Mouse (Mus musculus) forebrain, embryonic 12.5 days (tissue): ENCODE measurements around the gene Tapt1. TPM values are rescaled to one million over a fixed set of nuclear protein-coding genes. Genes with fewer than 3 reads are reported as not detected.

Experiments
- ATAC-seq: fragments of 200-750 bp; cut with Nextera tagmentation; 2 replicates; pipeline ENCODE4 v1.8.0; 2017; ENCODE audit warnings: moderate TSS enrichment; ENCODE audit not compliant: low FRiP score
- H3K27ac ChIP-seq: fragments of 300-500 bp; sonication (generic); 2 replicates; pipeline ENCODE4 v1.5.1; 2016; ENCODE audit warnings: mild to moderate bottlenecking
- H3K27me3 ChIP-seq: fragments of 300-500 bp; sonication (generic); 2 replicates; pipeline ENCODE4 v1.6.1; 2016; ENCODE audit warnings: mild to moderate bottlenecking
- H3K36me3 ChIP-seq: fragments of 300-500 bp; sonication (generic); replicated peaks from 2 replicates; pipeline ENCODE4 v1.6.1; 2016; ENCODE audit warnings: mild to moderate bottlenecking
- H3K4me1 ChIP-seq: fragments of 300-500 bp; sonication (generic); 2 replicates; pipeline ENCODE4 v1.6.1; 2016
- H3K4me2 ChIP-seq: fragments of 300-500 bp; sonication (generic); 2 replicates; pipeline ENCODE4 v1.6.1; 2016; ENCODE audit warnings: mild to moderate bottlenecking, moderate library complexity
- H3K4me3 ChIP-seq: fragments of 300-500 bp; sonication (generic); replicated peaks from 2 replicates; pipeline ENCODE4 v1.5.1; 2016; ENCODE audit warnings: mild to moderate bottlenecking
- H3K9ac ChIP-seq: fragments of 300-500 bp; sonication (generic); 2 replicates; pipeline ENCODE4 v1.6.1; 2016; ENCODE audit warnings: mild to moderate bottlenecking
- H3K9me3 ChIP-seq: fragments of 300-500 bp; sonication (generic); 2 replicates; pipeline ENCODE4 v1.6.1; 2016
- WGBS: fragments of 180-500 bp; shearing (Covaris S2); methylation state at CpG from one replicate; pipeline ENCODE4 v1.1.7; 2016; 5-methylcytosine and 5-hydroxymethylcytosine counted together
- polyA plus RNA-seq: library from polyadenylated mRNA; unstranded; fragments of >200 nt; fragmentation: Nextera tagmentation; extraction: Ambion mirVana; gene quantifications from 2 replicates; pipeline ENCODE4 v1.2.1, GENCODE M21; 2016

Tapt1 gene
- polyA plus RNA-seq, 1 experiment from 2014 or later = 31.6 TPM

GRCm38 (mm10) chr5:44228323-44228722, 1.9 kb upstream of the Tapt1 start:
- no peak overlapping the region for H3K4me2 ChIP-seq
- no peak overlapping the region for H3K9ac ChIP-seq
- H3K27me3 ChIP-seq = no peaks in the 10 kb centered on the region
- ATAC-seq = no peak
- H3K27ac ChIP-seq = no peak overlapping the region
- H3K9me3 ChIP-seq = no peaks in the 10 kb centered on the region
- no peak overlapping the region for H3K4me3 ChIP-seq
- peaks cover 25% of the 10 kb centered on the region for H3K4me1 ChIP-seq
- 76% methylated on average over 1 of the region's 1 CpGs for WGBS
- H3K36me3 ChIP-seq = 0 out of 2 replicates have a peak, but pooled peaks cover 1% of the 10 kb centered on the region

- 0 out of 2 replicates have a peak, but pooled peaks cover 4% of the 10 kb centered on the region for H3K36me3 ChIP-seq
- H3K4me3 ChIP-seq = peak overlapping the region; percentile 92
- peak overlapping the region; percentile 65 for H3K4me2 ChIP-seq
- no peak for ATAC-seq
- peaks cover 25% of the 10 kb centered on the region for H3K4me1 ChIP-seq
- peak overlapping the region; percentile 87 for H3K9ac ChIP-seq
- no peaks in the 10 kb centered on the region for H3K27me3 ChIP-seq
- peak overlapping the region; percentile 91; the same call in 1 of the 2 replicates for H3K27ac ChIP-seq
- H3K9me3 ChIP-seq = no peaks in the 10 kb centered on the region
- WGBS = 13% methylated on average over 6 of the region's 6 CpGs
These were observed 1.0 kb upstream of the Tapt1 start for GRCm38 (mm10) chr5:44227462-44227840.

GRCm38 (mm10) chr5:44225911-44226520, 410 bp downstream of the Tapt1 start:
- Histone ChIP-seq H3K27ac (peak overlapping the region; percentile 91), H3K9me3 (no peaks in the 10 kb centered on the region), H3K4me1 (peaks cover 25% of the 10 kb centered on the region), H3K27me3 (no peaks in the 10 kb centered on the region), H3K36me3 (0 out of 2 replicates have a peak, but pooled peaks cover 4% of the 10 kb centered on the region), H3K4me3 (peak overlapping the region; percentile 92), H3K4me2 (peak overlapping the region; percentile 65), H3K9ac (peak overlapping the region; percentile 87)
- WGBS = 0% methylated on average over 35 of the region's 72 CpGs
- peak; percentile 81 for ATAC-seq

GRCm38 (mm10) chr5:44224916-44225600, 1.4 kb downstream of the Tapt1 start:
- 59% methylated on average over 4 of the region's 4 CpGs for WGBS

GRCm38 (mm10) chr5:44224251-44224650, 2.2 kb downstream of the Tapt1 start:
- peak overlapping the region; percentile 65 for H3K4me2 ChIP-seq
- 0 out of 2 replicates have a peak, but pooled peaks cover 4% of the 10 kb centered on the region for H3K36me3 ChIP-seq
- peaks cover 25% of the 10 kb centered on the region for H3K4me1 ChIP-seq
- H3K27ac ChIP-seq = no peak overlapping the region
- no peak overlapping the region; the same call in 1 of the 2 replicates for H3K4me3 ChIP-seq
- 21% methylated on average over 6 of the region's 6 CpGs for WGBS
- H3K9ac ChIP-seq = peak overlapping the region; percentile 21; the same call in 1 of the 2 replicates
- H3K9me3 ChIP-seq = no peaks in the 10 kb centered on the region
- H3K27me3 ChIP-seq = no peaks in the 10 kb centered on the region
- ATAC-seq = no peak

More at GRCm38 (mm10) chr5:44224916-44225600, 1.4 kb downstream of the Tapt1 start:
- Histone ChIP-seq H3K9ac (peak overlapping the region; percentile 87), H3K4me2 (peak overlapping the region; percentile 65), H3K9me3 (no peaks in the 10 kb centered on the region), H3K4me1 (peaks cover 25% of the 10 kb centered on the region), H3K27ac (no peak overlapping the region), H3K27me3 (no peaks in the 10 kb centered on the region), H3K4me3 (peak overlapping the region; percentile 92), H3K36me3 (0 out of 2 replicates have a peak, but pooled peaks cover 4% of the 10 kb centered on the region)
- no peak for ATAC-seq

GRCm38 (mm10) chr5:44223341-44223881, 3.0 kb downstream of the Tapt1 start:
- H3K27ac ChIP-seq = no peak overlapping the region
- no peak overlapping the region for H3K4me3 ChIP-seq
- no peak overlapping the region for H3K9ac ChIP-seq
- H3K4me2 ChIP-seq = no peak overlapping the region
- no peak for ATAC-seq
- H3K9me3 ChIP-seq = no peaks in the 10 kb centered on the region
- H3K4me1 ChIP-seq = peaks cover 25% of the 10 kb centered on the region
- H3K36me3 ChIP-seq = 0 out of 2 replicates have a peak, but pooled peaks cover 4% of the 10 kb centered on the region
- WGBS = 91% methylated on average over 16 of the region's 16 CpGs
- no peaks in the 10 kb centered on the region for H3K27me3 ChIP-seq

GRCm38 (mm10) chr5:44220430-44220829, 6.0 kb downstream of the Tapt1 start:
- Histone ChIP-seq H3K36me3 (peaks cover 9% of the 10 kb centered on the region; the same call in 1 of the 2 replicates), H3K27ac (no peak overlapping the region), H3K4me3 (no peak overlapping the region), H3K9me3 (no peaks in the 10 kb centered on the region), H3K4me2 (no peak overlapping the region), H3K4me1 (peaks cover 17% of the 10 kb centered on the region), H3K9ac (no peak overlapping the region), H3K27me3 (no peaks in the 10 kb centered on the region)
- ATAC-seq = no peak
- 85% methylated on average over 7 of the region's 7 CpGs for WGBS

DNA sequence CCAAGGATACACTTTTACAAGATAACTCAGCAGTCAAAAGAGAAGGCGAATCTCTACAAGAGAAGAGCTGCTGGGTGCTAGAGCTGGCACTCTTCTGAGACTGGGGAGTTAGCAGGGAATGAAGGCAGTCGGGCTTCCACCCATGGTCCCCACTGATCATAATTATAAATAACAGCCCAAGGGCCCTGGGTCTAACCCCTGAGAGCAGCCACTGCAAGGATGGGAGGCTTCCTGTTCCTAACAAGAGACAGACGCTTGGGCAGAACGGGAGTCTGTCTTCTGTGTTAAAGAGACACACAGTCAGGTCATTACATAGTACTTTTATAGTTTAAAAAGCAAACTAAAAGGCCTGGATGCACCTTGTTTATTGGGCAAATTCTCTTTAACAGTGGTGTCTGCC, 6.6 kb downstream of the Tapt1 start:
- ATAC-seq = no peak
- WGBS = 85% methylated on average over 4 of the region's 4 CpGs
- Histone ChIP-seq H3K9me3 (no peaks in the 10 kb centered on the region), H3K9ac (no peak overlapping the region), H3K4me3 (no peak overlapping the region), H3K27ac (no peak overlapping the region), H3K27me3 (no peaks in the 10 kb centered on the region), H3K4me2 (no peak overlapping the region), H3K36me3 (peaks cover 14% of the 10 kb centered on the region; the same call in 1 of the 2 replicates), H3K4me1 (peaks cover 12% of the 10 kb centered on the region)

- no peaks in the 10 kb centered on the region for H3K27me3 ChIP-seq
- no peaks in the 10 kb centered on the region for H3K4me1 ChIP-seq
- no peaks in the 10 kb centered on the region for H3K9me3 ChIP-seq
- ATAC-seq = no peak
- H3K36me3 ChIP-seq = peaks cover 14% of the 10 kb centered on the region; the same call in 1 of the 2 replicates
- no peak overlapping the region for H3K4me3 ChIP-seq
- H3K27ac ChIP-seq = no peak overlapping the region
- no peak overlapping the region for H3K4me2 ChIP-seq
- WGBS = 85% methylated on average over 4 of the region's 4 CpGs
- H3K9ac ChIP-seq = no peak overlapping the region
These were observed 7.9 kb downstream of the Tapt1 start for GRCm38 (mm10) chr5:44218483-44218882.

GRCm38 (mm10) chr5:44217685-44218041, 8.8 kb downstream of the Tapt1 start:
- no peaks in the 10 kb centered on the region for H3K9me3 ChIP-seq
- H3K27ac ChIP-seq = no peak overlapping the region
- H3K4me3 ChIP-seq = no peak overlapping the region
- ATAC-seq = no peak
- H3K27me3 ChIP-seq = no peaks in the 10 kb centered on the region
- H3K9ac ChIP-seq = no peak overlapping the region
- no peak overlapping the region for H3K4me2 ChIP-seq
- peaks cover 10% of the 10 kb centered on the region; the same call in 1 of the 2 replicates for H3K36me3 ChIP-seq
- 85% methylated on average over 5 of the region's 5 CpGs for WGBS
- H3K4me1 ChIP-seq = no peaks in the 10 kb centered on the region

DNA sequence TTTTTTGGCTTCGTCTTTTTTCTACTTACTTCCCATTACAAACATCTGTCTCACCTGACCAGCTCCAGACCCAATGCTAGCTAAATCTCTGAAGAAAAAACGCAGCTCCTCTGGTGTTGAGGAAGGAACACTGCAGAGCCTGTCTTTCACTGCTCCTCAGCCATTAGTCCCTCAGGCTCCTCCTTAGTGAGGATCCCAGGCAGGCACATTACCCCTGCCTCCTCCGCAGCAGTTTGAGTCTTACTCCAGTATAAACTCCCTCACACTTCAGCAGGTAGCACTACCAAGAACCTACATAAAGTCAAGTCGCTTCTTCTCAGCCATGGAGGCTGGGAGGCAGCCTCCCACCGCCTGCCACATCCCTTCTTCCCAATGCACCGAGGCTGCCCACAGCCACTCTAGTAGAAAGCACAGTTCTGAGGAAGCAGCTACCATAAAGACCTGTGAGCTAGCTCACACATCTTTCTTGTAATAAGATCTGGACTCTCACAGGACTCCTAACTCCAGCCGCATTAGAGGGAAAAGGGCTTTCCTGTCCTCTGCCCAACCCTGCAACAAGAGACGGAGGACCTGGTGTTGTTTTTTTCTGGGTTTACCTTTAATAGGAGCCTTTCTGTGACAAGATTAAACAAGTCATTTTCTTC, 9.3 kb downstream of the Tapt1 start:
- Histone ChIP-seq H3K9ac (no peak overlapping the region), H3K4me1 (no peaks in the 10 kb centered on the region), H3K36me3 (peaks cover 14% of the 10 kb centered on the region), H3K27ac (no peak overlapping the region), H3K4me2 (no peak overlapping the region), H3K27me3 (no peaks in the 10 kb centered on the region), H3K4me3 (no peak overlapping the region), H3K9me3 (no peaks in the 10 kb centered on the region)
- WGBS = 85% methylated on average over 8 of the region's 8 CpGs
- ATAC-seq = no peak

GRCm38 (mm10) chr5:44215118-44215517, 11.3 kb downstream of the Tapt1 start:
- no peaks in the 10 kb centered on the region for H3K27me3 ChIP-seq
- H3K9me3 ChIP-seq = no peaks in the 10 kb centered on the region
- no peaks in the 10 kb centered on the region for H3K4me1 ChIP-seq
- peaks cover 17% of the 10 kb centered on the region for H3K36me3 ChIP-seq
- H3K9ac ChIP-seq = no peak overlapping the region
- H3K27ac ChIP-seq = no peak overlapping the region
- no peak overlapping the region for H3K4me2 ChIP-seq
- no peak overlapping the region for H3K4me3 ChIP-seq
- ATAC-seq = no peak
